Mouse (Mus musculus): ENCODE measurements around the gene B430306N03Rik.

Gene B430306N03Rik

DNA sequence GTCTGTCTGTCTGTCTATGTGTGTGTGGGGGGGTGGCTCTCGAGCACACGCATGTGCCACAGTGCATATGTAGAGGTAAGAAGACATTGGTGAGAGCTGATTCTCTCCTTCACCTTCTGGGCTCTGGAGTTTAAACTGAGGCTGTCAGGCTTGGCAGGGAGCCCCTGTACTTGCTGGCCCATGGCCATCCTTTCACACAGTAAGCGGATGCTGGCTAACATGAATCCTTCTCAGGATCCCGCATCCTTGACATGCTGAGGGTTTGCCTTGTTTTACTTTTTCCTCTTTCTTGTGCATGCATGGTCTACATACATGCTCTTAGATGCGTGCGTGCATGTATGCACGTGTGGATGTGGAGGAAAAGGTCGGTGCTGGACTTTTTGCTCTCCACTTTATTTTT, 47.0 kb downstream of the B430306N03Rik start:
- DNase-seq (ENCODE audit: low spot score): no peak

DNA sequence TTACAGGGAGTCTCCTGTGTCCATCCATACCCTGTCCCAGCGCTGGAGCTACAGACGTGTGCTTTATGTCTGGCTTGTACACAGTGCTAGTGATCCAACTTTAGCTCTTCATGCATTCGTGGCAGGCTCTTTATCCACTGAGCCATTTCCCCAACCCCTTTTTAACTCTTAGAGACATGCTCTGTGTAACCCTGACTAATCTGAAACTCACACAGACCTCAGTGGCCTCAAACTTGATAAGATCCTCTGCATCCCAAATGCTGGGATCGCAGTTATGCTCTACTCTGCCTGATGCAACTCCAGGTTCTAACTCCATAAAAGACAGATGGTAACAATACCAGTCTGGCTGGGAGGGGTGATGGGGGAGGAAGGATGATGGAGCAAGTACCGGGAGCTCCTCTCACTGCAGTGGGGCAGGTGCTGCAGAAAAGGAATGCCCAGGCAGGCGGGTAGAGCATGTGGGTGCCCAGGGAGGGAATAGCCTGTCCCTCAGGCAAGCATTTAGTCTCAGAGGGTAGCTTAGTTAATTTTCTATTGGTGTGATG, 47.6 kb downstream of the B430306N03Rik start:
- DNase-seq (ENCODE audit: low spot score): no peak

DNA sequence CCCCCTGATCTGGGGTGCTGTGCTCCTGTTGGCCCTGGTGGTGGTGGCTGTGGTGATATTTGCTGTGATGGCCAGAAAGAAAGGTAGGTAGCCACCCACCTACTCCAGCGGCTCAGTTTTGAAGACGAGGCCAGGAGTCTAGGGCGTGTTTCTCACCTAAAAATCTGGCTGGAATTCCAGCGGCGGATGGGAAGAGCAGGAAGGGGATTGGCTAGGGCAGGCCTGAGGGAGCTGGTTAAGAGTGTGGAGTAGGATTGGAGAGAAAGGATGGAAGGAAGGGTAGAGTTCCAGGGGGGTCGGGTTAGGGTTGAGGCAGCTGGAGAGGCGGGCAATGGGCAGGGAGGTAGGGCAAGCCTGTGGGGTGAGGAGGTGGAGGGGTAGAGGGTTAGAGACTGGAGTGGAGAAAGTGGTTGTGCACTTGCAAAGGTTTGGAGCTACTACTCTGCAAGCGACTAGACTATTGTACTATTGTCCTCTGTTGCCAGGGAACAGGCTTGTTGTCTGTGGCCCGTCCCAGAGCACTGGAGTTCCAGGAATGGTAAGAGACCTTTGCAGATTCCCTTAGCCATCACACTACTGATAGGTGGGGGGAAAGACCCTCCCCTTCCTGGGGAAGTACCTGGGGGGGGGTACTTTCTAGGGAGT, 49.7 kb downstream of the B430306N03Rik start:
- no peak for DNase-seq (ENCODE audit: low spot score)

DNA sequence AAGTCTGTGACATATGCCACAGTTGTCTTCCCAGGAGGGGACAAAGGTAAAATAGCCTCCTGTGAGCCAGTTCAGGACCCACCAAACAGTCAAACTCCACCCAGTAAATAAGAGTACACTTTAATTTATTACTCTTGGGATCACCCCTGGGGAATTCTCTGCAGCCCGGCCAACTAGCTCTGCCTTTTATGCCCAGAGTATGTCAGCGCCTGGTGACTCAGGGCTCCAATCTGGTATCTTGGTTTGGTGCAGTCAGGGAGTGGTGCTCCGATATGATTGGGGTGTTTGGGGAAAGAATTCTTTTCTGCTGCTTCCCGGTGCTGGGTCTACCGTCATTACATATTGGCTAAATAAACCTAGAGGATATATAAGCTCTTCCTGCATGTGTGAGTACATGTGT, 50.9 kb downstream of the B430306N03Rik start:
- DNase-seq (ENCODE audit: low spot score): no peak

DNA sequence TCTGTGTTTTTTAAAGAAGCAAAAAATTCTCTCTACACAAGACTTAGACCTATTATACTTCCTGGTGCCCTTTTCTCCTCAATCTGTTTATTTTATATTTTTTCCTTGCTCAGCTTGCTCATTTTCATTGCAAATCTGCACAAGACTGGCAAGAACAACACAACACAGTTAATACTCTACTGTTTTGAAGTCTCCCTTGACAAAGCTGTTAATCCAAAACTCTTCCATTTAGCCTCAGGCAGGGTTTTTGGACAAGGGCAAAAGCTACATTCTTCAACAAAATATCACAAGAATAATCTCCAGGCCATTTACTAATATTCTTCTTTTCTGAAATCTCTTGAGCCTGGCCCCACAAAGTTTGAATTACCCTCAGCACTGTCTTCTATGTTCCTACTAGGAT, 55.7 kb downstream of the B430306N03Rik start:
- no peak for DNase-seq (ENCODE audit: low spot score)

DNA sequence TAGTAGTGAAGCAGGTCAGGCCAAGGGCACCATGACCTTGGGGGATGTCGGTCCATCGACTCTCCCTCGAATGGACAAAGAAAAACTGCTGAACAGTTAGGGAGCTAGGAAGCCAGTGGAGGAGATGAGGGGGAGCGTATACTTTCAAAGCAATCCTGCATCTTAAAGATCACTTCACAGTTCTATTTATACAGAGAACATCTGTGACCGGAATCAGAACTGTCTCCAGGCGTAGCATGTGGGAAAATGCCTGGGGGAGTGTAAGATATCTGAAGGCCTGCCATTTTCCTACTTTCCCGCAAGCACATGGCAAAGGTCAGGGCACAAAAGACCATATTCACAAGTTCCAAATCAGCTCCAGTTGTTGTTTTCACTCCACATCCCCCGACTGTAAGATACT, 57.0 kb downstream of the B430306N03Rik start:
- DNase-seq (ENCODE audit: low spot score): no peak

DNA sequence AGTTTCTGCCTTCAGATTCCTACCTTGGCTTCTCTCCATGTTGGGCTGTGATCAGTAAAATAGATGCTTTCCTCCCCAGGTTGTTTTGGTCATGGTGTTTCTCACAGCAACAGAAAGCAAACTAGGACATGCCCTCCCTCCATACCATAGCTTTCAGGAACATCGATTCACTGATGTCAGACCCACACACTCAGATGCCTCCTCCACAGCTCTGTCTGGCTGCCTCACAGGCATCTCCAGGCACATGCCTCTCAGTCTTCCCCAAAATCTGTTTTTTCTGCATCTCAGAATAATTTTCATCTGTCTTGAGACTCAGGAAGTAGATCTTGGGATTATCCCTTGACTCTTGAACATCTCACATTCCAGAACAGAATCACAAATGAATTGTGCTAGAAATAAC, 60.2 kb downstream of the B430306N03Rik start:
- DNase-seq (ENCODE audit: low spot score): no peak

All from testis, postnatal 14 days (tissue).